Mouse (Mus musculus): ENCODE measurements around the gene Fuz.
"Not testable (repeated sequence)": the region's sequence is repeated elsewhere in the genome, so short reads cannot be mapped to it uniquely, and the experiment has no call there.

Fuz gene

DNA sequence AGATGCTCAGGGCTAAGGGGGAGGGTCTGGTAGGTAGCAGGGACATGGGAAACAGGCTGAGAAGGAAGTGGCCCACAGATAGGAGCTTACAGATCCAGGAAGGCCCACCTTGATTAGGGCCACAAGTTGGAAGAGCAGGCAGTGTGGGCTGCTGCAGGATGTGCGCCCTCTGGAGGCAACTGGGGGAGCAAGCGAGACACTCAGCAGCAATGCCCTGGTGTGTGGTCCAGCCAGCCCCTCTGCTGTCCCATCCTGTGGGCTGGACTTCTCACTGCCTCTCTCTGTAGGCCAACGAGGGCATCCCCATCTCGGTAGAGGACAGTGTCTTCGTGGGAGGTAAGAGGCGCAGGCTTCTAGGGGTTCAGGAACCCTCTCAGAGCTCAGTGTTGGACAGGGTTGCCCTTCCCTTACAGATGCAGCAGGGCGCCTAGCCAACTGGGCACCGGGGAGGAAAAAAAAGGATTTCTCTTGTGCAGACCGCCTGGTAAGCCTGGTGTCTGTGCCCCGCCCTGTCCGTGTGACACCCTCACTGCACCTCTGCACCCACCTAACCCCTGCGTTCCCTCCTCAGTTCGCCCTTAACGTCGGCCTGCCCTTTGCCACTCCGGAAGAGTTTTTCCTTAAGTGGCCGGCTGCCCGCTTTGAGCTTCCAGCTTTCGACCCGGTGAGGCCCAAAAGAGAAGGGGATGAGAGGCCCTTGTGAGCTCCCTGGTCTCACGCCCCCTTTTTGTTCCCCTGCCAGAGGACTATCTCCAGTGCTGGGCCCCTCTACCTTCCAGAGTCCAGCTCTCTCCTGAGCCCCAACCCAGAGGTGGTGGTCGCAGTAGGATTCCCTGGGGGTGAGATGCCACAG, 35.1 kb upstream of the Fuz start:
- DNase-seq (ENCODE audit: low spot score), result no peak

GRCm38 (mm10) chr7:44861429-44861816, 34.5 kb upstream of the Fuz start:
- DNase-seq (ENCODE audit: low spot score), result no peak

- DNase-seq (ENCODE audit: low spot score), result no peak
Measured at GRCm38 (mm10) chr7:44862434-44862833, 33.4 kb upstream of the Fuz start.

DNA sequence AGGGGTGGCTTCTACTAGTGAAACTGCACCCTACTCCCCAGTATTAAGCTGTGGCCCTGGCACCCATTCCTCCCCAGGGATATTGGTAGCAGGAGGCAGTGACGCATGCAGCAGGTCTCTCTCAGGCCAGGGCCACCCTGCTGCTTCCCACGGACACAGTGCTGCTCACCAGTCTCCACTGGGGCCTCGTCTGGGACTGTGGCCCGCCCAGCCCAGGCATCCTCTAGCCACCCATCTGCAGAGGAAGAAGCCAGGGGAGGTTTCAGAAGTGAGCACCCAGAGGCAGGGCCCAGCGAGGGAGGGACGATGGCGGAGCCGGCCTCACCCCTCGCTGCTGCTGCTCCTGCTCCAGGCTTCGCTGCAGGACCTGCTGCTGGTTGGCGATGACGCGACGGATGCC, 32.7 kb upstream of the Fuz start:
- no peak for DNase-seq (ENCODE audit: low spot score)

DNA sequence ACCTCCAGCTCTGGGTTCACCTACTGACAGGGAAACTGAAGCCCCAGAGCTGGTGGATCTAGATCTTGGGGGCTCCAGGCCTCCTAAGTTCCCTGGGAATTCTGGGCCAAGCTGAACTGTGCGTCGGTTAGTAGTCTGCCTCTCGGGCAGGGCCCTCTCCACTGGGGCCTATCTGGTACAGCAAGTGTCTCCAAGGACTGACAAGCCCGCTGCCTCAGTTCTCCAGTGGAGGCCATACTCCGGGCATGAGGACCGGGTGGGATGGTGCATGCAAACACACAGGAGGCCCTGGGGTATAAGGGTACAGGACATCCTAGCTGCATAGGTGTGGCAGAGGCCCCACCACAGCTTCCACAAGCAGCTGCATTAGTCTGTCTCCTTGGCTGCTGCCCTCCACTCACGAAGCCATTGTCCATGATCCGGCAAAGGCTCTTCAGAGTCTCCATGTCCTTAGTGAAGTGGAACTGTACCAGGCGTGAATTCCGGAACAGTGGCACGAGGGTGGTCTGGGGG, 31.8 kb upstream of the Fuz start:
- no peak for DNase-seq (ENCODE audit: low spot score)

DNA sequence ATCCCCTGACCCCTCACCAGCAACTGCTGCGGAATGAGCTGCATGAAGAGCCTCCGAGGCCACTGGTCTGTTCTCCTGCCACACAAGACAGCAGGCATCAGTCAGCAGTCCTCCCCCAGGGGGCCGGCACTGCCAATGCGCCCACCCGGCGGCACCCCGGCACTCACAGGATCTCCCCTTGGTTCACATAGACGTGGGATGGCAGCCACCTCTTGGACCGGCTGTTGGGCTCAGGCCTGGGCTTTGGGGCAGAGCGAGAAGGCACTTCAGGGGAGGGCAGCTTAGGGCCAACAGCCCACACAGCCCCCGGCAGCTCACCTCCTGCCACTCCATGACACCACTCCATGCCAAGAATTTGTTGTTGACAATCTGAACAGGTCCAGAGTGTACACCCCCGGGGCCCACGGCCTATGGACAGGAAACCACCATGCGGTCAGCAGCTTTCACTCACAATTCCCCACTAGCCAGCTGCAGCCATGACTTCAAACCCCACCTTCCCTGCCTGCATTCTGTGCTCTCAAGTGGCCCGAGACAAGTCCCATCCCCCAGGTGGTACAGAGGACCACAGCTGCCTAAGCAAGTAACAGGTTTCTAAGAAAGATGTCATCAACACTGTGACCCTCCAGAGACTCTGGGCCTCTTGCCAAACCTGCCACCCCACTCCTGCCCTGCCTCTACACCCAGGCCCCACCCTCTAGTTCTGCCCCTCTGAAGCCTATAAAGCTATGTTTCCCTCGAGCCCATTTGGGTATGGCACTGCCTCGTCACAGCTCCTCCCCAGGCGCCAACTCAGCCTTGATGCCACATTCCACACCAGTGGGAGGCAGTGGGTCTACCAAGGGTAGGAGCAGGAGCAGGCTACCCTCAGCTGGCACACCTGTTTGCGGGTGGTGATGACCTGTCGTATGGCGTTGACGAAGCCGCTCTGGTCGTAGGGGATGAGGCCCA, 31.0 kb upstream of the Fuz start:
- no peak for DNase-seq (ENCODE audit: low spot score)

- no peak for DNase-seq (ENCODE audit: low spot score)
Measured at GRCm38 (mm10) chr7:44866276-44867009, 29.4 kb upstream of the Fuz start.

DNA sequence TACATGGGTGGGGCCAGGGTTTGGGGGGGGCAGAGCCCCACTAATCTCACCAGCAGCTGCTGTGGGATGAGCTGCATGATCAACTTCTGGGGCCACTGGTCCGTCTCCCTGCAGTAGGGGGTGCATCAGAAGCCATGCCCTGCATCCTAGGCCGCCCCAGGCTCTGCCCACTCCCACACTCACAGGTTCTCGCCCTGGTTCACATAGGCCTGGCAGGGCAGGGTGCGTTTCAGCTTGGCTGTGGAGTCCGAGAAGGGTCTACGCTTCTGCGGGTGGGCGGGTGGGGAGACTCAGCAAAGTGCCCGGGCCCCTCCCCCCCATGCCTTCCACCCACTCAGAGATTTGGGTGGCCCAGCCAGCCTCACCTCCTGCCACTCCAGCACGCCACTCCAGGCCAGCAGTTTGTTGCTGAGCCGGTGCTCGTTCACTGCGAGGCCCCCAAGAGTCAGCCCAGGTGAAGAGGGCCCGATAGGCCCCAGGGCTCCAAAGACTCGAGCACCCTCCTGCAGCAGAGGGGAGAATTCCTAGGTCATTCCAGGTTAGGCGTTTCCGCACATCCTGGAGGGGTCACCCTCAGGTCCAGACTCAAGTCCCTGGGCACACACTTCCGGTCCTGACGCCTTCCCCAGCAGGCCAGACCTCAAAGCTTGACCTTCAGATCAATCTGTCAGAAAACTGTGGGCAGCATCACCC, 28.7 kb upstream of the Fuz start:
- DNase-seq (ENCODE audit: low spot score), result no peak

DNA sequence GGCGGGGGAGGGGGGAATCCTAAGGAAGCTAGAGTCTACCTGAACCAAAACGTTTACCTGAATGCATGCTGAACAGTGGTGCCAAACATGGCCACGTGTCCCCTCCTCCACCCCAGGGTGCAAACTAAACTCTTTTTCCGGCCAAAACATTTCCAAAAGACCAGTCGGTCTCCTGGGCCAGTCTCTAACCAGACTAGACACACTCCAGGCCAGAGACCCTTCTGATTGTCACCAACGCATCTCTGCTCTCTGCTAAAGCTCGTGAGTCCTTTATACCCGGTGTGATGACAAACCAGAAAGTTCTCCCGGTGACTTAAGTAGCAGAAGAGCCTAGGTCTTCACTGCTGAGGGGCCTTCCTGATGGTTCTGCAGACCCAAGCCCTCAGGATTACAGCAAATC, 28.1 kb upstream of the Fuz start:
- DNase-seq (ENCODE audit: low spot score), result no peak

DNA sequence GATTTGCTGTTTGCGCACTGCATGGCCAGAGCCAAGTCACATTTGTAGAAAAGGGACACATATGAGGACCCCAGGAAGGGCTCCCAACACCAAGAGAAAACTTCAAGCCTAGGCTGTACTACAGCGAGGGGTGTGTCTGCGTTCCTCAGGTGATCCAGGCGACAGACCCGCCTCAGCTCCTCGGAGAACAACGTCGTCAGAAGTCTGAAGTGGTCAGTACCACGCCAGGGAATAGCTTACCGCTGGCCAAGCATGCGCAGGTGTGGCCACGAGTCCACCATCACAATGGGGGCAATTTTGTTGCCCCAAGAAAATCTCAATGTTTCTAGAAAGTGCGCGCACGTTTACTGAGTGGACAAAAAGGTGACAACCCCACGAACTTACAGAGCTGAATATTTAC, 27.4 kb upstream of the Fuz start:
- no peak for DNase-seq (ENCODE audit: low spot score)

- DNase-seq (ENCODE audit: low spot score), result no peak
Measured at GRCm38 (mm10) chr7:44868919-44869696, 26.8 kb upstream of the Fuz start.

DNA sequence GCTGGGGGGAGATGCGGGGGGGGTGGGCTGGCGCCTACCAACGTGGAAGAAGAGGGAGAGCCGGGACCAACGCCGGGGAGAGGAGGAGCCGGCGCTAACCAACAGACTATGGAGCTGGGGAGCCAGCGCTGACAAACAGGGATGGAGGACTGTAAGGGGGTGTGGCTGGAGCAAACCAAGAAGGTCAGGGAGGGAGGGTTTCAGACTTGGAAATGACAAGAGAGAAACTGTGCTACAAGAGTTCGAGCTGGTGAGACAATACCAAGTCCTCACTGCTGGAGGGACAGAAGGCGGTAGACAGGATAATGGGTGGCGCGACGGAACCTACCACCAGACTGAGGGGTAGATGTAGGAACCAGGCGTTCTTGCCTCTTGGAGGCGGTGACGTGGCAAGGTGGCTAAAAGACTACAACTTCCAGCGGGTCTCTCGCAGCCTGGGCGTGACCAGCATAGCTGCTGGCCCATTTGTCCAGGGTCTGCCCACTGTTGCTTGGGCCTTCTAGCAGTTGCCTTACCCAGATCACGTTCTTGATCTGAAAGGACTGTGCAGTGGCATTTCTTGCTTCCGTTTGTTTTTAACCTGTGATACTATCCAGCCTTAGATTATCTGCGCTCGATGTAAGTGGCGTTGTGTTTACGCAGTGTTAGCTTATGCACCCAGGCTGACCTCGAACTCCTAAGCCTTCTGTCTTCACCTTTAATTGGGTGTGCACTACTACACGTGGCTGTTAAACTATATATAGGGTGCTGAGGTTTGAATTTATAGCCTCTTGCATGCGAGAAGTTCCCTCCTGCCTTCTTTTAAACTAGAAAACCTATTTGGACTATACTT, 26.0 kb upstream of the Fuz start, which contains the start of gene Ptov1:
Gene Ptov1, minus strand, starts transcription at position 92 of the 832 bp plus-strand sequence.
- peak; percentile 67 for DNase-seq (ENCODE audit: low spot score)

- DNase-seq (ENCODE audit: low spot score), result no peak
Measured at GRCm38 (mm10) chr7:44870614-44871013, 25.3 kb upstream of the Fuz start.

GRCm38 (mm10) chr7:44871181-44871580, 24.7 kb upstream of the Fuz start:
- DNase-seq (ENCODE audit: low spot score), result no peak

- not testable (repeated sequence) for DNase-seq (ENCODE audit: low spot score)
Measured at GRCm38 (mm10) chr7:44871774-44872173, 24.1 kb upstream of the Fuz start.

GRCm38 (mm10) chr7:44877833-44878232, 18.0 kb upstream of the Fuz start:
- DNase-seq (ENCODE audit: low spot score), result no peak

DNA sequence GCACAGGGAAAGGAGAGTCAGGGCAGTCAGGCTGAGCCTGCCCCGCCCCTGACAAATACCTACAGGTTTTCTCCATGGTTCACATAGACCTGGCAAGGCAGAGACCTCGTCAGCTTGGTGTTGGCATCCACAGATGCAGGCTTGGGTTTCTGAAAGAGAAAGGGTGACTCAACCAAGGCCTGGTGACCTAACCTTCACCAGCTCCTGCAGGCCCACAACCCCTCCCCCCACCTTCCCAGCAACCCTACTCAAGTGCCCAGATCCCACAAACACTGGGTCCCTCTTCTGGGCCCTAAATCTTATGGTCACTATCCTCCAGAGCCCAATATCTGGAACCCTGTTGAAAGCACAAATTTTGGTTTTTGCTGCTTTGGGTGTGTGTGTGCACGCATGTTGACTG, 12.8 kb upstream of the Fuz start:
- DNase-seq (ENCODE audit: low spot score), result no peak

DNA sequence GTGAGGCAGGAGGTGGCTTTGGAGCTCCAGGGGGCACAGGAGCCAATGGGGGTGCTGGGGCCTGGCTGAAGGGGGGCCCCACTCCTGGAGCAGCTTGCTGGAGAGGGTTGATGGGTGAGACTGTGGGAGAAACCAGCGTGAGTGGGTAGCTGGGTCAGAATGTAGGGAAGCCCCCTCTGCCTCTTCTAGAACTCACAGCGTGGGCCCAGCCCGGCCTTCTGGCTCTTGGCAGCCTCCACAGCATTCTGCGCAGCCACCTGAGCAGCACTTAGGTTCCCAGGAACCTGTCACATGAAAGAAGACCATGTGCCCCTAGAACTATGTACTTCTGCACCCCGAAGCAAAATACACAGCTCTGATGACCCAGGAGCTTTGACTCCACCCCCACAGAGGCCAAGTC, 11.2 kb upstream of the Fuz start:
- DNase-seq (ENCODE audit: low spot score), result no peak

- no peak for DNase-seq (ENCODE audit: low spot score)
Measured at GRCm38 (mm10) chr7:44886964-44887363, 8.9 kb upstream of the Fuz start.
